Mouse (Mus musculus): ENCODE measurements around the gene Fosl1.

DNA sequence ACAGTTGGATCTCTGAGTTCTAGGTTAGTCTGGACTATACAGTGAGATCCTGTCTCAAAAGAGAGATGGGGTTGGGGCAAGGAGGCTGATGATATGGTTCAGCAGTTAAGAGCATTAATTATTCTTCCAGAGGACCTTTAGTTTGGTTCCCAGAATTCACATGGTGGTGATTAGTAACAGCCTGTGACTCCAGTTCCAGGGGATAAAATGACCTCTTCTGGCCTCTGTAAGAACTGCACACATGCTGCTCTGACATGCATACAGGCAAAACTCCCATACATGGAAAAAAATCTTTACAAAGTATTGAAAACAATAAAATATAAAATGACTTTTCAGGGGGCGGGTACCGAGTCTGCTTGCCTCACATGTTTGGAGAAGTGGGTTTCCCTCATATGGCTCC, 19.3 kb upstream of the Fosl1 start:
- no peak for TF ChIP-seq EP300 (IDR thresholded peaks at IDR 0.05)
- peak; percentile 69 for TF ChIP-seq CTCF (IDR thresholded peaks at IDR 0.05)

All from lung, postnatal 0 days (tissue).